Comparison of ENCODE assay signal across 8 mouse cellular contexts in the genomic region with DNA sequence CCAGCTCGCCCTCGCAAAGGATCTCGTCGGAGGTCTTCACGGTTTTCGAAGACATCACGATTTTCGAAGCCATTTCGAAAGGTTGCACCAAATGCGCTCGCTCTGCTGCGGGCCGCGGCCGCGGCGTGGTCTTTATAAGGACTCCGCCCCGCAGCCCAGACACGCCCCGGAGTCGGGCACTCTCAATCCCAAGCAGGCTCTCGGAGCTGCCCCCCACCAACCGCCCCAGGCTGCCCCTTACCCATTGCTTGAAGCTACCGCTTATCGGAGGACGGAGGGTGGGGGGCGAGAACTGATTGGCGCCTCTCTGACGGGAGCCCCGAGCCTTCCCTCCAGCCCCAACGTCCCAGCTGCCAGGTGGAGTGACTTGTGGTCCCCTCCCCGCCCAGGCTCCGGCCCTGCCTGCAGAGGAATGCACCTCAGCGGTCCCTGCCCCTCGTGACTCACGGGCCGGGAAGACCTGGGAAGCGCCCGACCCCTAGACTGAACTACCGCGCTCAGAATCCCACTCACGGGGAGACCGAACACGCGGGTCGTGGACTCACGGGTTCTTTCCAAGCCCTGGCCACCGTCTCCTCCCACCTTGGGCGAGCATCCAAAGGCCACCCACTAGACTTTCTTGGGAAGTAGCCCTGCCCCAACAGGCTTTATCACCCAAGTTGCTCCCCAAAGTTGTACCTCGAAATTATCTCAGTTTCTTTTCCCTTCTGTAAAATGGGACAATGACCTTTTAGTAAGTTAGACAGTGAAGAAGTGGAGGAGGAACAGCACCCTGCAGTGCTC. TPM values are rescaled to one million over a fixed set of nuclear protein-coding genes. Genes with fewer than 3 reads are reported as not detected.
DNase-seq lines count a peak whose midpoint lies in the region; ATAC-seq and TF ChIP-seq lines count a peak whose summit lies in the region.

A gene (minus strand): TSS at position 733 of the 783 bp plus-strand sequence.

- H3K4me1 ChIP-seq in forebrain, embryonic 13.5 days = peaks cover 15% of the 10 kb centered on the region
- H3K4me1 ChIP-seq in kidney, adult 2 months (ENCODE audit: control insufficient read depth, insufficient read depth, low read length) = peaks cover 8% of the 10 kb centered on the region; the same call in 1 of the 2 replicates
- peaks cover 16% of the 10 kb centered on the region for H3K4me1 ChIP-seq in lung, embryonic 15.5 days
- peaks cover 12% of the 10 kb centered on the region; the same call in 1 of the 2 replicates for H3K4me1 ChIP-seq in stomach, embryonic 16.5 days (ENCODE audit: control insufficient read depth, insufficient read depth, low read length)

- H3K9me3 ChIP-seq in forebrain, embryonic 13.5 days (replicated peaks) = no peaks in the 10 kb centered on the region
- no peaks in the 10 kb centered on the region for H3K9me3 ChIP-seq in lung, embryonic 15.5 days
- H3K9me3 ChIP-seq in stomach, embryonic 16.5 days (replicated peaks; ENCODE audit: control insufficient read depth, low read length) = no peaks in the 10 kb centered on the region

- peak within 1 kb of the TSS; percentile 50 for H3K9ac ChIP-seq in forebrain, embryonic 13.5 days
- peak within 1 kb of the TSS; percentile 19; the same call in 1 of the 2 replicates for H3K9ac ChIP-seq in lung, embryonic 15.5 days
- peak within 1 kb of the TSS; percentile 46 for H3K9ac ChIP-seq in stomach, embryonic 16.5 days (ENCODE audit: low read length)

- peak within 1 kb of the TSS; percentile 43 for H3K4me3 ChIP-seq in forebrain, embryonic 13.5 days
- H3K4me3 ChIP-seq in kidney, adult 2 months (ENCODE audit: insufficient read depth, low read depth, low read length) = peak within 1 kb of the TSS; percentile 78
- H3K4me3 ChIP-seq in lung, embryonic 15.5 days = peak within 1 kb of the TSS; percentile 41
- peak within 1 kb of the TSS; percentile 59 for H3K4me3 ChIP-seq in stomach, embryonic 16.5 days (replicated peaks; ENCODE audit: low read length)

- TF ChIP-seq CTCF in kidney, adult 2 months (conservative IDR thresholded peaks at IDR 0.05; ENCODE audit: insufficient read depth, insufficient read length, low read depth, low read length) = no peak

- peak; percentile 30 to 73 for DNase-seq in urinary bladder, adult 18-20 months (ENCODE audit: low spot score in 2 of 2)
- DNase-seq in urinary bladder, postnatal 10 days (ENCODE audit: low spot score) = no peak
- peak; percentile 76 for DNase-seq in kidney, adult 2 months
- no peak for DNase-seq in T-cell, adult 2 months (ENCODE audit: low spot score)
- no peak for DNase-seq in c-Kit-positive CD71-positive TER-119-positive erythroid progenitor cells, embryonic 14.5 days (ENCODE audit: low spot score)

- peaks cover 69% of the 10 kb centered on the region for H3K27me3 ChIP-seq in forebrain, embryonic 13.5 days
- no peaks in the 10 kb centered on the region for H3K27me3 ChIP-seq in kidney, adult 2 months (replicated peaks; ENCODE audit: control insufficient read depth, insufficient read depth, low read length)
- peaks cover 58% of the 10 kb centered on the region for H3K27me3 ChIP-seq in lung, embryonic 15.5 days
- H3K27me3 ChIP-seq in stomach, embryonic 16.5 days (ENCODE audit: control insufficient read depth, insufficient read depth, low read length) = peaks cover 32% of the 10 kb centered on the region

- no peaks in the 10 kb centered on the region for H3K36me3 ChIP-seq in forebrain, embryonic 13.5 days (ENCODE audit: poor library complexity, severe bottlenecking)
- no peaks in the 10 kb centered on the region for H3K36me3 ChIP-seq in kidney, adult 2 months (ENCODE audit: control insufficient read depth, insufficient read depth, low read length)
- H3K36me3 ChIP-seq in lung, embryonic 15.5 days = no peaks in the 10 kb centered on the region
- H3K36me3 ChIP-seq in stomach, embryonic 16.5 days (ENCODE audit: control insufficient read depth, insufficient read depth, low read length) = no peaks in the 10 kb centered on the region

- ATAC-seq in forebrain, embryonic 13.5 days = peak; percentile 33; the same call in 1 of the 2 replicates
- no peak for ATAC-seq in lung, embryonic 15.5 days (ENCODE audit: borderline replicate concordance, extremely low read depth, low FRiP score, low TSS enrichment)
- ATAC-seq in stomach, embryonic 16.5 days (ENCODE audit: insufficient read depth, low FRiP score) = peak; percentile 51; the same call in 1 of the 2 replicates

- H3K4me2 ChIP-seq in forebrain, embryonic 13.5 days = peak within 1 kb of the TSS; percentile 72
- peak within 1 kb of the TSS; percentile 81 for H3K4me2 ChIP-seq in lung, embryonic 15.5 days
- H3K4me2 ChIP-seq in stomach, embryonic 16.5 days (ENCODE audit: low read depth, low read length) = peak within 1 kb of the TSS; percentile 93

- H3K27ac ChIP-seq in forebrain, embryonic 13.5 days = no peak within 1 kb of the TSS
- peak within 1 kb of the TSS; percentile 75 for H3K27ac ChIP-seq in kidney, adult 2 months (ENCODE audit: insufficient read depth, low read depth, low read length)
- no peak within 1 kb of the TSS; the same call in 1 of the 2 replicates for H3K27ac ChIP-seq in lung, embryonic 15.5 days
- no peak within 1 kb of the TSS for H3K27ac ChIP-seq in stomach, embryonic 16.5 days (ENCODE audit: low read length)

- TF ChIP-seq POLR2A in kidney, adult 2 months (IDR thresholded peaks at IDR 0.05; ENCODE audit: low read depth, low read length) = peak; percentile 23

- 6% methylated on average over 49 of the region's 51 CpGs for WGBS in forebrain, embryonic 13.5 days
- 2% methylated on average over 51 of the region's 51 CpGs for WGBS in kidney, adult 2 months
- WGBS in lung, embryonic 15.5 days = under 1% methylated on average over 51 of the region's 51 CpGs
- WGBS in stomach, embryonic 16.5 days = 3% methylated on average over 51 of the region's 51 CpGs

RNA-seq across cellular contexts. Expression of the gene that starts here (rescaled TPM):
- 0.55 TPM in 1 of 2 replicates, not detected in the other for polyA plus RNA-seq in forebrain, embryonic 13.5 days (2015; fragmentation: Nextera tagmentation; extraction: Ambion mirVana)
- polyA plus RNA-seq in kidney, adult 2 months (2012; rRNA removed) = 46.6 and 50.2 TPM in 2 replicates
- 4.7 and 4.9 TPM in 2 replicates for polyA plus RNA-seq in lung, embryonic 15.5 days (2015; fragmentation: Nextera tagmentation; extraction: Ambion mirVana)
- polyA plus RNA-seq in stomach, embryonic 16.5 days (2015; fragmentation: Nextera tagmentation; extraction: Ambion mirVana) = 11.2 and 12.8 TPM in 2 replicates

Comparison
In these comparisons a context has a peak if more than half of its experiments do, and no peak if none do; other contexts are left out.
1. DNase-seq: peak in urinary bladder, adult 18-20 months (2 of 2) and kidney, adult 2 months (single experiment); none in urinary bladder, postnatal 10 days (single experiment), T-cell, adult 2 months (single experiment) and c-Kit-positive CD71-positive TER-119-positive erythroid progenitor cells, embryonic 14.5 days (single experiment).
2. Peak in ATAC-seq, H3K4me3 ChIP-seq, H3K9ac ChIP-seq and H3K4me2 ChIP-seq in forebrain, embryonic 13.5 days; RNA of the gene not detected or under 1 TPM.
3. Peak in every context shown above with its lines, with median percentiles within 50 percentile points of each other: H3K4me2 ChIP-seq, H3K4me3 ChIP-seq and H3K9ac ChIP-seq.